Mouse (Mus musculus) frontal cortex, postnatal 36 days (tissue): ENCODE results near the gene Heg1.

Source experiments
- DNase-seq, 2 experiments: peaks; one replicate each; pipeline ENCODE4 v3.0.0; 2022; ENCODE audit warnings: low spot score in 2 of 2

Heg1 gene

DNA sequence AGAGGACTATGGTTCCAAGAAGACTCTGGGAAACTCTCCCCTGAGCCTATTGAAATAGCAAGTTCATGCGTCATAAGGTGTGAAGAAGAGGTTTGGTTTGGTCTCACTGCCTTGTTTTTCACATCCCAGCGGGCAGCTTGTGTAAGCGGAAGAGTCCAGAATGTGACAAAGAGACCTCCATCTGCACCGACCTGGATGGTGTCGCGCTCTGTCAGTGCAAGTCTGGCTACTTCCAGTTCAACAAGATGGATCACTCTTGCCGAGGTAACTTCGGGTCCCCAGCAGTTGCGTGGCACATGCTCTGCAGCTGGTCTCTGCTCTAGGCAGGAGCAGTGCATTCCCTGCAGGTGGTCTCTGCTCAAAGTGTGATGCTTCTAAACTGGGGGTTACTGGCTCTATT is 58.1 kb downstream of the Heg1 start:
- DNase-seq = no peak

DNA sequence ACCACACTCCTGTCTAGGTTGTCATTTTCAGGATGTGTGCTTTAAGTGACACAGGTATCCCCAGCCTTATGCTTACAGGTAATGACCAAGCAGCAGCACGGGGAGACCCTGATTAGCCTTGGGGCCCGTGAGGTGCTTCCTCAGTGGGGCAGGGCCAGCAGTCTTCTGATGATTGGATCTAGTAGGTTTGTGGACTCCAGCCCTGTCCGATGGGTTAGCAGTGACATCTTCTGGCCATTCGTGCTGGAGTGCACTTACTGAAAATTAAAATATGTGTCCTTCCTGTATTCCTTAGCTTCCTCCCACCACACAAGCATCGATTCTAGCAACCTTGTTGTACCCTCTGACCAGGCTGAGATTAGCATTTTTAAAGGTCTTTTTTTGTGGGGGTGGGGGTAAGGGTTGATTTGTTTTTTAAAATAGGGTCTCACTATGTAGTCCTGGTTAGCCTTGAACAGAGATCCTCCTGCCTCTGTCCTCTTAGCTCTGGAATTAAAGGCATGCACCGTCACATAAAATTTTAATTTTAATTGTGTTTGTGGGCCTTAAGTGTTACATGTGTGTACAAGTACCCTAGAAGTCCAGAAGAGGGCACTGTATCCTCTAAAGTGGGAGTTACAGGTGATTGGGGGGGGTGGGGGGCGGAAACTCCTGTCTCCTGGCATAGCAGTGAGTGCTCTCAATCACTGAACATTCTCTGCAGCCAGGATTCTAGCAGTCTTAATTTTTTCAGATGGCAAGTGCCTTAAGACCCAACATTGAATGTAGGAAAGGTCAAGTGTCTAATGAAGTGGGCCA is 60.7 kb downstream of the Heg1 start:
- DNase-seq = peak in 1 of 2 experiments; percentile 61

DNA sequence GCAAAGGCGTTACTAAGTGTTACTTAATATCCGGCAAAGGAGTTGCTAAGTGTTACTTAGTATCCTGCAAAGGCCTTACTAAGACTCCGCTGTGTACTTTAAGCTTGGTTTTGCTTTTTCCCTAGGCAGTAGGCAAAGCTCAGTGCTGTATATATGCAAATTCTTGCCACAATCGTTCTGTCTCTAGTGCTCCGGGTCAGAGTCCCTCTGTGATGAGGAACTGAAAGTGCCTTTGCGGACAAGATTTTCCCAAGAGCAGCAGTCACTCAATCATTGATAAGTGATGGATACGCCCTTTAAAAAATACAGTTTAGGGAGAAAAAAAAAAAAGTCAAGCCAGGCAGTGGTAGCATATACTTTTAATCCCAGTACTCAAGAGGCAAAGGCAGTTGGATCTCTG is 61.3 kb downstream of the Heg1 start:
- DNase-seq = no peak

DNA sequence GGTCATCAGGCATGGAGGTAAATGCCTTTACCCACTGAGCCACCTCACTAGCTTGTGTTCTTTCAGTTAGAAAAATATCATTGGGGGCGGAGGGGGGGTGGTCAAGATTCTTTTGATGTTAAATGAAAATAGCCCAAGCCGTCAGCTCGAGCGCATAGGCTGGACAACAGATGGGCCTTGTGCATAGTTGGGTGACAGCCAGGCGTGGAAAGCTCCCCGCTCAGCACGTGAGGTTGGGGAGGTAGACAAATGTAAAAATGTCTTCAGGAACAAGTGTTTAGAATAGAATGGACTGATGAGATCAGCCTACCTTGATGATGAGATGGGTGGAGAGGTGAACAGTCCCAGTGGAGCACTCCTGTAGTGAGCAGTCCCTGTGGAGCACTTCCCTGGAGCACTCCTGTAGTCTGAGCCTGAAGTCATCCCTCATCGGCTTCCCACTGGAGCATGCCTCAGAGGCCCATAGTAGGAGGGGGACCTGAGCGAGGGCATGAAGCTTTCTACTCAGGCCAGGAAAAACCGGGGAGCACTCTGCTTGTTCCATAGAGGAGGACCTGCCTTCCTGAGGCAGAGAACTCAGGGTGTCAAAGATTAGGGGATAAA is 62.0 kb downstream of the Heg1 start:
- peak in 1 of 2 experiments; percentile 58 for DNase-seq

DNA sequence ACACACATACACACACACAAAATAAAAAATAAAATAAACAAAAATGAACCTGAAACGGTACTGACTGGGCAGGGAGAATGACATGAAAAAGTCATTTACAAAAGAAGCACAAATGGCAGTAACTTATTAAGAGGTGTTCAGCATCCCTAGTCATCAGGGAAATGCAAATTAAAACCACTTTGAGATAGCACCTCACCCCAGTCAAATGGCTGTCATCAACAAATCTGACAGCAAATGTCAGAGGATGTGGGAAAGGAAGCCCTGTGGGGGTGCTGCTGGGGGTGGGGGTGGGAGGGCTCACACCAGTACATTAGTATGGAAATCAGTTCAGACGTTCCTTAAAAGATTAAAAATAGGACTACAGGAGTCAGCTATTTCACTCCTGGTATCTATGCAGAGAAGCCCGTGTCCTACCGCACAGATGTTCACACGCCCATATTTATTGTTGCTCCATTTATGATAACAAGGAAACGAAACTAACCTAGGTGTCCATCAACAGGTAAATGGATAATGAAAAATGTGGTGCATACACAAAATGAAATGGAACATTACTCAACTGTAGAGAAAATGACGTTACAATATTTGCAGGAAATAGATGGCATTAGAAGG is 63.3 kb downstream of the Heg1 start:
- DNase-seq = no peak

DNA sequence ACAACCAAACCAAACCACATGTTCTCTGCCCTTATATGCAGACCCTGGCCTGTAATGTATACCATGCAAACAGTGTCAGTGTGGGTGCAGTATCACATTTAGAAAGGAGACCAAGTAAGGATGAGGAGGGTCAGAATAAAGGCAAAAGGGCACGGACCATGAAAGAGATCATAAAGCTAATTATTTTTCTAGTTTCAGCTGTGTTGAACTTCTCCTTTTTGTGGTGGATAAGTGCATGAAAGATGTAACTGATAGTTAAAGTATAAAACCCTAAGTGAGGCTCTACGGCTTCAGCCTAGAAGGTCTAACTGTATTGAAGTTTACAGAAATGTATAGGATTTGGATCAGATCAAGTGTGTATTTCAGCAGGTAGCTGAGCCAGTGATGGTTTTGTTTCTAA is 63.8 kb downstream of the Heg1 start:
- DNase-seq = no peak

DNA sequence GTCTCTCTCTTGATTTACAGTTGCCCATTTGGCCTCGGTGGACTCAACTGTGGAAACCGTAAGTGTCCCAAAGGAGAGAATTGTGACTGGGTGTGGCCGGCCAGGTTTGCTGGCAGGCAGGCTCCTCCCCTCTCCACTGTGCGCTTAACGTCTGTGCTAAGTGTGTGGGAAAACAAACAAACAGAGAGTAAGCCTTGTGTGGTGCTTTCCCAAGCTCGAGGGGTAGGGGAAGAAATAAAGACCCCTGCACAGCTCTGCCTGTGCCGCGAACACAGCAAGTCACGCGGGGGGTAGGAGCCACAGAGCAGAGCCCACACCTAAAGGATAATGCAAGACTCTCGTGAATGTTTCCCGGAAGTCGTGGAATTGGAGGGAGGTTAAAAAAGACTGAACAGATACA is 67.0 kb downstream of the Heg1 start:
- DNase-seq = no peak

DNA sequence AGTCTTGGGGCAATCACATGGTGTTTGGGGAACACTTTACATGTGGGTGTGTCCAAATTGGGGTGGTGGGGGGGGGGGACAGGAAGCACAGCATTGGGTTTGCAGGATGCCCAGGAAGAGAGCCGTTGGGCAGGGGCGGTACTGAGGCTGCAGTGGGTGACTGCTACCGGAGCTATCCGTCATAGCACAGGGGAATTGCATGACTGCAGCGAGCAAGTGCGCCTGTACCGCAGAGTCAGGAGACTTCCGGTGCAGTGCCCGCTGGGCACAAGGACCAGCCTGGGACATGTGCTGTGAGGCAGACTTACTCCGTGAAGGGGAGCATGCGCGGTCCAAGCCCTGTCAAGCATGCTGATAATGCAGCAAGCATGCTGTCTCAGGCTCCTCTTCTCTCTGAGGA is 67.4 kb downstream of the Heg1 start:
- no peak for DNase-seq

DNA sequence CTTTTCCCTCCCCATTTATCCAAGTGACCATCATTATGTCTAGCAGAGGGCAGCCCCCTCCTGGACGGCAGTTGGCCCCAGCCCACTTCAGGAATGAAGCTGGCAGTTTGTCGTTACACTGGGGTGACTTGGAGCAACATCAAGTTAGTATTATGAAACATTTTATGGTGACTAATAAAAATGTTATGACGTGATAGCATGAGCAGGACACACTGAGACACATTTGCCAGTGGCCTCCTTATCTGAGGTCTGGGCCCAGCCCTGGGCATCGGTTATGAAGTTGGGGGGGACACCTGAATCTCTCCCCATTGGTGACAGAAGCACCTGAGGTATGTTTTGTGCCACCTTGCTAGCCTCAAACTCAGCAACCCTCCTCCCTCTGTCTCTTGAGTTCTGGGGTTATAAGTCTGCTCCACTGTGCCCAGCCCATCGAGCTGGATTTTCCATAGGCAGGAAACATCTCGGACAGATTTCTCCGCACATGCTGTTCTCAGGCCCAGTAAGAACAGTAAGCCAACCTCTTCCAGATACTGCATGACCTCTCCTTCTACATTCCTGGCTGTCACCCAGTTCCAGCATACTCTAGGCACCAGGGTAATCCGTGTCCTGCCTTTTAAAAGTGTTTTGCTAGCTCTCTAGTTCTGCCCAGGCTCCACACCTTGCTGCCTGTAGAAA is 68.9 kb downstream of the Heg1 start:
- DNase-seq = no peak

DNA sequence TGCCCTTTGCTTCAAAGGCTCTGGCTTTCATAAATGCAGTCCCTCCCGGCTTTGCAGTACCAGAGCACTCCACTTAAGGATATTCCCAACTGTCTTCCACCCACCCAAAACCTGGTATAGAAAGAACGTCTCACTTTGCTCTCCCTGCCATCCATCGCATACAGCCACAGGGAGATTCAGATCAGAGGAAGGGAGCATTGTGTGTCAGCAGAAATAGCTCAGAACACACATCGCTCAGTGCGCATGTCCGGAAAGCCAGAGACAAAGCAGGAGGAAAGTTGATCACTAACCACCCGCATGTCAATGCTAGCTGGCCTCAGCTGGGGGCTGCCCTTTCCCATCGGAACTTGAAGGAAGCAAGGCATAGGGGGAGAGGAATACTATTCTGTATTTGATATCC is 71.1 kb downstream of the Heg1 start:
- peak in 1 of 2 experiments; percentile 54 for DNase-seq

DNA sequence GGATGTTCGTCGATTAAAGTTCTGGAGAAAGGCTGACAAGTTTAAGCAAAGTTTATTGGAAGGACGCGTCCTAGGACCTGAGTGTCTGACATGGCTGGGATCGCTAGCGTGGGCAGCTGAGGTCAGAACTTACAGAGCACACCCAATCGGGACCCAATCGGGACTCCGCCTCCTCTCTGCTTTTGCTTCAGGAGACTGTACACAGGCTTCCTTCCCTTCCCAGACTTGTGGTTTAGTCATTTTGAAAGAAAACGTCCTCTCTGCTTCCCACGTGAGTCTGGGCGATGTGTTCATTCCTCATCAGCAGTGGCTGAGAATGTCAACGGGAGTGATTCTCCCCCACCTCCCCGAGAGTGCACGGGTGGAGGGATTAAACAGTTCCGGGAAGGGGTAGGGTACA is 71.8 kb downstream of the Heg1 start:
- no peak for DNase-seq

DNA sequence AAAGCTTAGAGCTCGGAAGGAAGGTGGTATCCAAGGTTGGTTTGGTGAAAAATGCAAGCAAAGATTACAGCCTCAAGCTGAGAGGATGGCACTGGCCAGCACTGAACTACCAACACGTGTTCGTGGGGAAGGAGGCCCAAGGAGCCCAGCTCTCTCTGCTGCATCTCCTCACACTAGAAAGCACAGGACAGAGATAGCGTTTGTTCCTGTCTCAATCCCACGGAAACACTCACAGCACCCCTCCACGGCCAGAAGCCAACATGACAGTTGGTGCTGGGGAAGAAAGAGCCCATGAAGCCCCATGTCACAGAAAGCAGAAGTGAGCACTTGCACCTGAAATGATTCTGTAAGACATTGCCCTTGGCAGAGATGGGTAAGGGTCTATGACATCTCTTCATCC is 72.2 kb downstream of the Heg1 start:
- DNase-seq = no peak

DNA sequence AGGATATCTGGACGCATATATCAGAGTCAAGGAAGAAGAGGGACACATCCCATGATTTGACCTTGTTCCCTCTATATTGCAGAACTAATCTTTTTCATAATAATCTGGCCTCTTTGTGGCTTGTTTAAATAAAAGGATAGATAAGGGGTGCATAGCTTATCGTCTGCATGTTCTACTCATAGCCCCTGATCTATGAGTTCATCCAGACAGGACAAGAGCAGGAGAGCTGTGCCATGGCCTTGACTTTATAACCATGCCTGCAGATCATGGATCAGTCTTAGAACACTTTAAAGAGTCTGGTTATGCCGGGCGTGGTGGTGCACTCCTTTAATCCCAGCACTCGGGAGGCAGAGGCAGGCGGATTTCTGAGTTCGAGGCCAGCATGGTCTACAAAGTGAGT is 75.0 kb downstream of the Heg1 start:
- no peak for DNase-seq

DNA sequence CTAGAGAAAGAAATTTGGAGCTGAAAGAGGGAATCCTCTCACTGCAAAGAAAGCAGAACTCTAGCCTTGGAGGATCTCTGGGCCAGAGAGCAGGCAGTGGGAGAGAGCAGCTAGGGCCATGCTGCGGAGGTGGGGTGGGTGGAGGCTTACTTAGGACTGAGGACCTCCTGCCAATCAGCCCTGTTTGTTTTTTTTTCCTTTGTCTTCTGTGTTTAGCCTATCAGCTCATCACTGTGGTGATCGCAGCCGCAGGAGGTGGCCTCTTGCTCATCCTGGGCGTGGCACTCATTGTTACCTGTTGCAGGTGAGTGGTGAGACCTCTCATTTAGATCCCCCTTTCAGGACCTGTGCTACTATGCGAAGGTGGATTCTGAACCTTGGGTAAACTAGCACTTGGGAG is 76.4 kb downstream of the Heg1 start:
- DNase-seq = no peak

DNA sequence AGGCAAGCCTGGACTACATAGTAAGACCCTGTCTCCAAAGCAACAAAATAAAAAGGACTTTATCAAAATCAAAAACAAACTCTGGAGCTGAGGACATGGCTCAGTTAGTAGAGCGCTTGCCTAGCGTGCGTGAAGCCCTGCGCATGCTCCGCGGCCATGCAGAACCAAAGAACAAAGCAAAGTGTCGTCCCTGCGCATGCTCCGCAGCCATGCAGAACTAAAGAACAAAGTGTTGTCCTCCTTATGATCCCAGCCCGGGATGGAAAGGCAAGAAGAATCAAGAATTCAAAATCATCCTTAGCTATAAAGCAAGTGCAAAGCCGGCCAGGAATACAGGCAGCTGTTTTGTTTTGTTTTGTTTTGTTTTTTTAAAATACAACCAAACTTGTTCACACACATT is 76.8 kb downstream of the Heg1 start:
- DNase-seq = no peak

DNA sequence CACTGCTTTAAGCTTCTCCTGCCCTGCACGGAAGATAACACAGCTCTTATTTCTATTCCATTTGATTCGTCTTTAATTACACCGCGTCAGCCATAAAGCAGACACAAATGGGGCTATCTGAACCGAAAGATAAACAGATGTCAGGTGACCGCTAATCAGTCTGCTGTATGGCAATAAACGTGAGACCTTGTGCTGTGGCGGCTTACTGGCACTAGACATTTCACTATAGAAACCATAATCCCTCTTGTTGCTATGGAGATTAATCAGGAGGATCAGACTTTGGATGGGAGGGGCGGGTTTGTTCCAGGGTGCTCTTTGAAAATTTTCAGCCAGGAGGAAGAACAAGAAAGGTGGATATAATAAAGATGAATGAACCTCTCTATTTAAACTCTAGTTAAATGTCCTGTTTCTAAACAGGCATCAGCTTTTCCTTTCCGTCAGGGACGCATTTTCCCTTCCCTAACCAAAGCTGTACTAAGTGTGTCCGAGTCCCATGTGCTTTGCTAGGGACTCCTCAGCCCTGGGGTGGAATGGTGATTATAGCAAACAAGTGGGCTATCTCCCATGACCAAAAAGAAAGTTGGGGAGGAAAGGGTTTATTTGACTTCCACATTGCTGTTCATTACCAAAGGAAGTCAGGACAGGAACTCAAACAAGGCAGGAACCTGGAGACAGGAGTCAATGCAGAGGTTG is 80.5 kb downstream of the Heg1 start:
- DNase-seq = no peak

DNA sequence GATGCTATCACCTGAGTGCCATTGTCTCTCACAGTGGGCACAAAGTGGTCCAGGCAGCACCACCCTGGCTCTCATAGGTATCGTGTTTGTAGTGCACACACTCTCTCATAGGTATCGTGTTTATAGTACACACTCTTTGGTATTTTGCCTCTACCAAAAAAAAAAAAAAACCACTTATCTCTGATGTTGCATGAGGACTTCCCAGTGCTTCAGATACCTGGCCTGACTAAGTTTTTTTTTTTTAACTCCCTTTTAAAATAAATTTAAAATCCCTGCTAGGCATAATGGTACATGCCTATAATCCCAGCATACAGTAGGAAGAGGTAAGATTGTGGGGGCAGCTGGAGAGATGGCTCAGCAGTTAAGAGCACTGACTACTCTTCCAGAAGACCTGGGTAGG is 81.3 kb downstream of the Heg1 start:
- no peak for DNase-seq

DNA sequence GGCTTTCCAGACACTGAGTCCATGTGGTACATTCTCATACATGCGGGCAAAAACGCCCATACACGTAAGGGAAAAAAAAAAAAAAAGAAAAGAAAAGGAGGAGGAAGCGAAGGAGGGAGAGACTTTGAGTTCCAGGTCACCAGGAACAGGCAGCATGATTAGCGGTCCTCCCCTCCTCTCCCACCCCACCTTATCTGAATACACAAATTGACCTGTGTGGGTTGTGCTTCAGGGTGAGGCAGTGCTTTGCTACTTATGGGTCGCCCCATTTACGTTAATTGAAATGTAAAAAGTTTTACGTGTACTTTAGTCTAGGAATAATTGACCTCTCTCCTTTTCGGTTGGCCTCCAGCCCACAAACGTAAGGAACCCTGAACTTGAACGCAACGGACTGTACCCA is 82.1 kb downstream of the Heg1 start:
- DNase-seq = no peak

DNA sequence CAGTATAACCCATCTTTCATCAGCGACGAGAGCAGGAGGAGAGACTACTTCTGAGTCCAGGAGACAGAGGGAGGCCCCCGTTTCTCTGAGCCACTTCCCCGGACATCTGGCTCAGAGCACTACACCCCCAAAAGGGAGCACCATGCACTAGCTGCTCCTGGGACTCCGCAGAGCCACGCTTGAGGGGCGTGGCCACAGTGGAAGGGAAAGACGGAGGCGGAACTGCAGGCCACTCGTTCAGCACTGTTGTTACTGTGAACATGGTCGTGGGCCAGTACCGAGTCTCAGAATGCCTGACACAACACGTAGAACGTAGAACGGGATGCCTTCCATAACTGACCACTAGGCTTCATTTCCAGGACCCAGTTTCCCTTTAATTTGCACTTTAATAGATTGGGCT is 82.6 kb downstream of the Heg1 start:
- no peak for DNase-seq

DNA sequence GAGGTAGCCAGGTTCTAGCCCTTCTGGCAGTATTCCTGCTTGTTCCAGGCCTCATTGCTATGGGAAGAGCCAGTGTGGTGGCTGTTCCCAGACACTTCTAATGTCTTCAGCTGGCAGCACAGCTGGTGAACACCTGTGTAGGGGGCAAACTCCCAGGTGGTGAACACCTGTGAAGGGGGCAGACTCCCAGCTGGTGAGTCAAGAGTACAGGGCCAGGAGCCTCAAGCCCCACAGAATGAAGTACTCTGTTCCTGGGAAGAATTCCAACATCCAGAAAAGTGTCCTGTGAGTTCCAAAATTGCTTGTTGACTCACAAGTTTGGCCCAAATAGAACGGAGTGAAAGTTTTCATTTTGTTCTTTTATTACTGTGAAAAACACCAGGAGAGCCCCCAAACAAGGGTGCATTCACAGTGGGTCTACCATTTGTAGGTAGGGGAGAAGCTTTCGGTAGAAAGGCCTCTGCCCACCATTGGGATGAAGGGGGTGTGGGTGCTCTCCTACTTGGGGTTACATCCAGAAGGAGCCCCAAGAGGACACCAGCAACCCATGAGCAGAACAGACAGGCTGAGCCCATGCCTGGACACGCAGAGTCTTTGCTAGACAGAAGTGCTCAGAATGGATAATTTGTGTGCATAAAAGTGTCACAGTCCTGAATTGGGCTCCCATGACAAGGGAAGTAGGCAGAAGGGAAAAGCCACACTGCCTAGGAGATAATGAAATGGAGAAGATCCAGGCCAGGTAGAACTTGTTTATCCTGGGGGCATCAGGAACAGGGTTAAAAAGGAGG is 84.5 kb downstream of the Heg1 start:
- DNase-seq = no peak

DNA sequence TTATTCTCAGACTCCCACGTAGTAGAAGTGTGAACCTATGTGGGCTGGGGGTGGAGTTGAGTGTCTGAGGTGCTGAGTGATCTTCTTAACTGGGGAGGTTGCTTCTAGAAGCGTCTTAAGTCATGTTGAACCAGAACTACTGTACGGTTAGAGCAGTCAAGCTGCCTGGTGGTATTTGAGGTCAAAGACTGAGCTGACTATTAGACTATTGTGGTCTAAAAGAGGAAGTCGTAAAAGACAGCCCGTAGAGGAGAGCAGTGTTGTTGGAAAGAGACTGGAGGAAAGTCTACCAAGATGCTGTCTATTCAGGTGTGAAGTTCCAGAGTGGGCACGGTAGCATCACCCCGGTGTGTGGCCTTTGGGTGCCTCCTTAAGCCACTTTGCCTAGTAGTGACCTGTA is 85.7 kb downstream of the Heg1 start:
- DNase-seq = no peak
